Mouse (Mus musculus) forebrain, embryonic 15.5 days (tissue): ENCODE data around the gene Gtf3c1. TPM values are rescaled to one million over a fixed set of nuclear protein-coding genes. Genes with fewer than 3 reads are reported as not detected.

ENCODE experiments used
- ATAC-seq: fragments of 200-750 bp; cut with Nextera tagmentation; replicated peaks from 2 replicates; pipeline ENCODE4 v1.8.0; 2017; ENCODE audit warnings: mild to moderate bottlenecking, moderate TSS enrichment, moderate library complexity
- H3K27ac ChIP-seq: fragments of 300-500 bp; sonication (generic); replicated peaks from 2 replicates; pipeline ENCODE4 v1.5.1; 2015; ENCODE audit warnings: mild to moderate bottlenecking, inconsistent platforms
- H3K27me3 ChIP-seq: fragments of 300-500 bp; sonication (generic); 2 replicates; pipeline ENCODE4 v1.6.1; 2015; ENCODE audit warnings: inconsistent platforms
- H3K36me3 ChIP-seq: fragments of 300-500 bp; sonication (generic); 2 replicates; pipeline ENCODE4 v1.6.1; 2015; ENCODE audit warnings: mild to moderate bottlenecking, inconsistent platforms
- H3K4me1 ChIP-seq: fragments of 300-500 bp; sonication (generic); 2 replicates; pipeline ENCODE4 v1.6.1; 2015; ENCODE audit warnings: inconsistent platforms
- H3K4me2 ChIP-seq: fragments of 300-500 bp; sonication (generic); replicated peaks from 2 replicates; pipeline ENCODE4 v1.6.1; 2015; ENCODE audit warnings: mild to moderate bottlenecking, inconsistent platforms
- H3K4me3 ChIP-seq: fragments of 300-500 bp; sonication (generic); 2 replicates; pipeline ENCODE4 v1.5.1; 2015; ENCODE audit warnings: mild to moderate bottlenecking, inconsistent platforms
- H3K9ac ChIP-seq: fragments of 300-500 bp; sonication (generic); replicated peaks from 2 replicates; pipeline ENCODE4 v1.6.1; 2015; ENCODE audit warnings: mild to moderate bottlenecking, inconsistent platforms
- H3K9me3 ChIP-seq: fragments of 300-500 bp; sonication (generic); 2 replicates; pipeline ENCODE4 v1.6.1; 2016; ENCODE audit warnings: inconsistent platforms
- WGBS: fragments of 180-500 bp; shearing (Covaris S2); methylation state at CpG from one replicate; pipeline ENCODE4 v1.1.7; 2015; ENCODE audit warnings: mixed read lengths; 5-methylcytosine and 5-hydroxymethylcytosine counted together
- polyA plus RNA-seq: library from polyadenylated mRNA; unstranded; fragments of >200 nt; fragmentation: Nextera tagmentation; extraction: Ambion mirVana; gene quantifications from 2 replicates; pipeline ENCODE4 v1.2.1, GENCODE M21; 2015

Gene Gtf3c1
- polyA plus RNA-seq, 1 experiment from 2014 or later, result 36.8 TPM

GRCm38 (mm10) chr7:125597516-125598347 is 109.8 kb downstream of the Gtf3c1 start:
- Histone ChIP-seq H3K4me3 (no peak overlapping the region), H3K36me3 (no peaks in the 10 kb centered on the region), H3K27me3 (no peaks in the 10 kb centered on the region), H3K9ac (no peak overlapping the region), H3K27ac (no peak overlapping the region), H3K9me3 (no peaks in the 10 kb centered on the region), H3K4me2 (no peak overlapping the region), H3K4me1 (no peaks in the 10 kb centered on the region)
- ATAC-seq, result no peak
- WGBS, result 83% methylated on average over 11 of the region's 11 CpGs

DNA sequence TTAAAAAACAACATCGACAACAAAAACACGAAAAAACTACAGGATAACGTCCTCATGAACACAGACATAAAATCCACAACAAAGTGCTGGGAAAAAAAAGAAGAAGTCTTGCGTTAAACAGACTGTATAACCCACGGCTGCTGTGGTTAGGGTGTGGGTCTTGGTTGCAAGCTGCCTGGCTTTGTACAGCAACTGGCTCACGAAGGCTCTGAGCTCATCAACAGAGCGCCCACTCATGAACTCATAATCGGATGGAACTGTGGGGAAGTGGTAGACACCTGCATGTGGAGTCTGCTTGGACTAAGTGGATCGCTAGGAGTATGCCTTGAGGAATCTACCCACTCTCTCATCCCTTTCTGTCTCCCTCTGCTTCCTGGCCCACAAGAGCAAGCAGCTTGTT is 110.5 kb downstream of the Gtf3c1 start:
- WGBS, result 89% methylated on average over 9 of the region's 9 CpGs
- no peak for ATAC-seq
- no peaks in the 10 kb centered on the region for H3K36me3 ChIP-seq
- H3K4me2 ChIP-seq, result no peak overlapping the region
- no peak overlapping the region for H3K27ac ChIP-seq
- no peak overlapping the region for H3K4me3 ChIP-seq
- H3K9ac ChIP-seq, result no peak overlapping the region
- H3K27me3 ChIP-seq, result no peaks in the 10 kb centered on the region
- no peaks in the 10 kb centered on the region for H3K9me3 ChIP-seq
- no peaks in the 10 kb centered on the region for H3K4me1 ChIP-seq

DNA sequence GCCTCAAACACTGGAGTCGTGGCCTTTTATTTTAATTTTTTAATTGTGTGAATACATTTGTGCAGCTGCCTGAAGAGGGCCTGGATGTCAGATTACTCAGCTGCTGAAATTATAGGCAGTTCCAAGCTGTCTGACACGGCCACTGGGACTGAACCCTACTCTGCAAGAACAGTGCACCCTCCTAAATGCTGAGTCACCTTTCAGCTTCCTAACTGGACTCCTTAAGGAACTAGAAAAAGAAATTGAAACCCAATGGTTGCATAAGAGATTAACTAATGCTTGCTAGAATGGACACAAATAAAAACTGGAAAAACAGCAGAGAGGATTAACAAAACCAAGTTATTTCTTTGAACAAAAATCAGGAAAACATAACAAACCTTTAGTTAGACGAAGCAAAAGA is 111.2 kb downstream of the Gtf3c1 start:
- Histone ChIP-seq H3K27ac (no peak overlapping the region), H3K4me2 (no peak overlapping the region), H3K4me3 (no peak overlapping the region), H3K9ac (no peak overlapping the region), H3K9me3 (no peaks in the 10 kb centered on the region), H3K4me1 (no peaks in the 10 kb centered on the region), H3K27me3 (no peaks in the 10 kb centered on the region), H3K36me3 (no peaks in the 10 kb centered on the region)
- 55% methylated on average over 3 of the region's 3 CpGs for WGBS
- no peak for ATAC-seq

- 96% methylated on average over 4 of the region's 4 CpGs for whole genome bisulfite sequencing
- H3K9ac ChIP-seq, result no peak overlapping the region
- H3K4me1 ChIP-seq, result no peaks in the 10 kb centered on the region
- no peaks in the 10 kb centered on the region for H3K9me3 ChIP-seq
- H3K36me3 ChIP-seq, result no peaks in the 10 kb centered on the region
- H3K4me2 ChIP-seq, result no peak overlapping the region
- no peak overlapping the region for H3K27ac ChIP-seq
- no peak for ATAC-seq
- H3K27me3 ChIP-seq, result no peaks in the 10 kb centered on the region
- H3K4me3 ChIP-seq, result no peak overlapping the region
Observed at GRCm38 (mm10) chr7:125593831-125594230, 113.7 kb downstream of the Gtf3c1 start.

Other genes with a start within 250 kb of the Gtf3c1 start
- 119 and 128 TPM in 2 replicates for gene Nsmce1, start 216.2 kb downstream of the Gtf3c1 start, polyA plus RNA-seq
- 2.1 and 2.2 TPM in 2 replicates for gene Il4ra, start 155.7 kb downstream of the Gtf3c1 start, polyA plus RNA-seq
- 0.15 and 0.17 TPM in 2 replicates for gene Il21r, start 104.4 kb downstream of the Gtf3c1 start, polyA plus RNA-seq
- 7.8 and 7.9 TPM in 2 replicates for gene D430042O09Rik, start 108 bp upstream of the Gtf3c1 start, polyA plus RNA-seq